Mouse (Mus musculus) stomach, postnatal 0 days (tissue): ENCODE measurements at regions not wholly inside any gene's neighbourhood (a gene's known extent, or its start where the extent isn't known, plus 50 kb on each side); places are given as distances from the start of the nearest gene placed in this dataset.

Experiments used
- CTCF ChIP-seq: IDR thresholded peaks from 2 replicates; pipeline ENCODE4 v1.5.1; 2016; ENCODE audit warnings: antibody characterized with exemption, low read depth, mild to moderate bottlenecking, moderate library complexity
- EP300 ChIP-seq: optimal IDR thresholded peaks from 2 replicates; pipeline ENCODE3; 2016; ENCODE audit warnings: antibody characterized with exemption

DNA sequence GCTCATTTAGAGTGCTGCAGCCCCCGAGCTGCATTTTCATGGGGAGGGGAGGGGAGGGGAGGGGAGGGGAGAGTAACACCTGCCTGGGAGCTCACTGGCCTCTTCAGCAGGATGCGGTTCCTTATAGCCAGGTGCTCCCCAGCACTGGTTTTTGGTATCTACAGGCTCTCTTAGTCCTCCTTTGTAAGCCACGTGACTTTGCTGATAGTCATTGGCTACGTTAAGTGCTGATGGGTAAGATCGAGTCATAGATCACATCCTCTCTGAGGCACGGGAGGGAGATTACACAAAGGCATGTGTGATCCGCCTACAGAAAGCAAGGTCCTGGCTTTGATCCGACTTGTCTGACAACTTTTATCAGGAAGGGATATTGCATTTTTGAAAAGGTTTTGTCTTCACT, 174.9 kb upstream of the Rpl34 start:
- TF ChIP-seq CTCF (no peak), EP300 (no peak)
